Mouse (Mus musculus): Measurements from ENCODE around the gene Scarb1.

DNA sequence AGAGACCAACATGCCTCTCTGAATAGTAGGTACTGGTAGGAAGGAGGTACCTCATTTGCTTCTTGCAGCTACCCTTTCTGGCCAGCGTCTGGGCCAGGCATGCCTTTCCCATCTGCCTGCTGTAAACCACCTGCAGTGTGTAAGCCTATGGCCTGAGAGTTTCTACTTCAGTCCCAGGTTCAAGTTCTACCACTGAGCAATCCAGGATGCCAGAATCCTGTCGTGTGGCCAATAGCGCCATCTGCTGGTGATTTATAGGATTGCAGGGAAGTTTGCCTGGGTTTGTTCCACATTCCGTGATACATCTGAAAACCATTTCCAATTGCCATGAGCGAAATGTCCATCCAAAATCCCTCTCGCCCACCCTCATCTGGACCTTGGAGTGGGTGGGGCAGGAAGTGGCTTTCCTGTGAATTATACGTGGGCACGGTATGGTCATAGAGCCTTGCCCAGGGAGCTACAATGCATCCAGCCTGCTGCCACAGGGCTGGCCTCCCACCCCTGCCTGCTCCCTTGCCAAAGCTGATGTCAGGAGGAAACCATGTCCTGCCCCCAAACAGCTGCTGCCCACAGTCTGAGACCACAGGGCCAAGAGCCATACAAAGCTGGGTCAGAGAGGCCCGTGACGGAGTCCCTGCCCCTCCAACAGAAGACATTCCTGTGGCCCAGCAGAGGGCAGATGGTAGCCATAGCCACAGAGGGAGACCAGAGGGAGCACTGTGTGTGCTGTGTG lies 72.7 kb downstream of the Scarb1 start:
- TF ChIP-seq EP300 (IDR thresholded peaks at IDR 0.05) (peak; percentile 48; the same call in 1 of the 2 replicates), CTCF (IDR thresholded peaks at IDR 0.05) (peak; percentile 98)

Measured in lung, postnatal 0 days (tissue).